Mouse (Mus musculus) neutrophil, adult 5-6 weeks (primary cell): ENCODE data around the gene Slc16a11. TPM values are rescaled to one million over a fixed set of nuclear protein-coding genes. Genes with fewer than 3 reads are reported as not detected.

Experiments
- ATAC-seq: fragments of 151-379, 151-347 bp; 2 replicates; pipeline ENCODE4 v1.8.0; 2017; ENCODE audit warnings: mild to moderate bottlenecking, moderate TSS enrichment; ENCODE audit not compliant: insufficient number of reproducible peaks, poor library complexity, low FRiP score, severe bottlenecking; ENCODE audit errors: extremely low read depth
- total RNA-seq: library from RNA; stranded (forward); fragments of 200-1000 nt; gene quantifications from 2 replicates; pipeline ENCODE4 v1.2.3, GENCODE M21; 2017

The Slc16a11 gene
- total RNA-seq, 1 experiment from 2014 or later, result 2.7 TPM

GRCm38 (mm10) chr11:70238591-70239440 is 26.3 kb downstream of the Slc16a11 start:
- ATAC-seq, result no peak

GRCm38 (mm10) chr11:70239541-70240279 is 27.2 kb downstream of the Slc16a11 start, which contains the start of the genes Gm21988 and Rnasek:
Gm21988 (minus strand) TSS chr11:70239830.
Rnasek (minus strand) TSS chr11:70239842.
- peak; percentile 42 for ATAC-seq

- no peak for ATAC-seq
Observed at GRCm38 (mm10) chr11:70242591-70242990, 30.0 kb downstream of the Slc16a11 start.

GRCm38 (mm10) chr11:70247136-70247845 is 34.7 kb downstream of the Slc16a11 start:
- peak; percentile 64; the same call in 1 of the 2 replicates for ATAC-seq

- no peak for ATAC-seq
Observed at GRCm38 (mm10) chr11:70250150-70250549, 37.6 kb downstream of the Slc16a11 start.

GRCm38 (mm10) chr11:70251853-70252252 is 39.3 kb downstream of the Slc16a11 start:
- no peak for ATAC-seq

GRCm38 (mm10) chr11:70254337-70254736 is 41.8 kb downstream of the Slc16a11 start:
- ATAC-seq, result no peak

GRCm38 (mm10) chr11:70254931-70255531 is 42.5 kb downstream of the Slc16a11 start, which contains the start of gene Alox12:
Alox12 (minus strand) TSS chr11:70255353.
- ATAC-seq, result 0 out of 2 replicates have a peak, but pooled peaks have one; percentile 6

GRCm38 (mm10) chr11:70259035-70259434 is 46.5 kb downstream of the Slc16a11 start:
- no peak for ATAC-seq

- no peak for ATAC-seq
Observed at GRCm38 (mm10) chr11:70265252-70265651, 52.7 kb downstream of the Slc16a11 start.

- no peak for ATAC-seq
Observed at GRCm38 (mm10) chr11:70265819-70266218, 53.3 kb downstream of the Slc16a11 start.

Other genes with a start within 250 kb of the Slc16a11 start
- gene Cldn7, start 248.0 kb upstream of the Slc16a11 start, total RNA-seq, result 0.47 TPM in 1 of 2 replicates, not detected in the other
- 31.4 and 42.8 TPM in 2 replicates for gene Ctdnep1, start 231.6 kb upstream of the Slc16a11 start, total RNA-seq
- 21.6 and 23.2 TPM in 2 replicates for gene Elp5, start 230.2 kb upstream of the Slc16a11 start, total RNA-seq
- 397 and 455 TPM in 2 replicates for gene Gabarap, start 221.6 kb upstream of the Slc16a11 start, total RNA-seq
- 74.4 and 80.3 TPM in 2 replicates for gene Phf23, start 217.0 kb upstream of the Slc16a11 start, total RNA-seq
- gene Dvl2, start 212.2 kb upstream of the Slc16a11 start, total RNA-seq, result 41.0 and 41.7 TPM in 2 replicates
- gene Acadvl, start 197.3 kb upstream of the Slc16a11 start, total RNA-seq, result 45.2 and 46.7 TPM in 2 replicates
- gene Dlg4, start 195.8 kb upstream of the Slc16a11 start, total RNA-seq, result 2.4 and 2.9 TPM in 2 replicates
- gene Asgr1, start 158.7 kb upstream of the Slc16a11 start, total RNA-seq, result not detected in 2 replicates
- gene Asgr2, start 120.1 kb upstream of the Slc16a11 start, total RNA-seq, result not detected in 2 replicates
- not detected in 2 replicates for gene Mgl2, start 82.4 kb upstream of the Slc16a11 start, total RNA-seq
- gene Clec10a, start 56.6 kb upstream of the Slc16a11 start, total RNA-seq, result 2.6 and 3.6 TPM in 2 replicates
- 1.5 and 2.1 TPM in 2 replicates for gene Slc16a13, start 8.3 kb downstream of the Slc16a11 start, total RNA-seq
- 0.12 TPM in 1 of 2 replicates, not detected in the other for gene Bcl6b, start 17.0 kb downstream of the Slc16a11 start, total RNA-seq
- gene 0610010K14Rik, start 25.2 kb downstream of the Slc16a11 start, total RNA-seq, result 21.9 and 26.8 TPM in 2 replicates
- gene Gm21988, start 27.1 kb downstream of the Slc16a11 start, total RNA-seq, result 0.47 and 0.86 TPM in 2 replicates
- 60.4 and 69.0 TPM in 2 replicates for gene Rnasek, start 27.1 kb downstream of the Slc16a11 start, total RNA-seq
- 9.6 and 10.5 TPM in 2 replicates for gene Alox12, start 42.6 kb downstream of the Slc16a11 start, total RNA-seq
- gene Alox12e, start 109.9 kb downstream of the Slc16a11 start, total RNA-seq, result 0.35 and 2.0 TPM in 2 replicates
- 4.5 and 7.1 TPM in 2 replicates for gene Alox15, start 139.3 kb downstream of the Slc16a11 start, total RNA-seq
- 4.9 and 5.5 TPM in 2 replicates for gene Pelp1, start 197.3 kb downstream of the Slc16a11 start, total RNA-seq
- gene Arrb2, start 219.9 kb downstream of the Slc16a11 start, total RNA-seq, result 278 and 300 TPM in 2 replicates
- gene Med11, start 239.2 kb downstream of the Slc16a11 start, total RNA-seq, result 43.7 and 46.3 TPM in 2 replicates
- gene Zmynd15, start 246.7 kb downstream of the Slc16a11 start, total RNA-seq, result 0.37 and 0.58 TPM in 2 replicates
- 0.74 TPM in 1 of 2 replicates, not detected in the other for gene Cxcl16, start 247.2 kb downstream of the Slc16a11 start, total RNA-seq